Mouse (Mus musculus) embryonic facial prominence, embryonic 15.5 days (tissue): ENCODE results near the gene Ubxn7. TPM values are rescaled to one million over a fixed set of nuclear protein-coding genes. Genes with fewer than 3 reads are reported as not detected.
A peak's percentile ranks its signal among the peaks of the same experiment; 100 is the strongest.

Experiments
- ATAC-seq: fragments of 200-750 bp; cut with Nextera tagmentation; 2 replicates; pipeline ENCODE4 v1.8.0; 2017; ENCODE audit warnings: low read depth, moderate TSS enrichment; ENCODE audit not compliant: insufficient number of reproducible peaks, low FRiP score, low TSS enrichment
- H3K27ac ChIP-seq: fragments of 300-500 bp; sonication (generic); replicated peaks from 2 replicates; pipeline ENCODE4 v1.5.1; 2015; ENCODE audit warnings: mild to moderate bottlenecking, inconsistent platforms
- H3K27me3 ChIP-seq: fragments of 300-500 bp; sonication (generic); 2 replicates; pipeline ENCODE4 v1.6.1; 2015; ENCODE audit warnings: inconsistent platforms
- H3K36me3 ChIP-seq: fragments of 300-500 bp; sonication (generic); 2 replicates; pipeline ENCODE4 v1.6.1; 2015; ENCODE audit warnings: mild to moderate bottlenecking, inconsistent platforms
- H3K4me1 ChIP-seq: fragments of 300-500 bp; sonication (generic); 2 replicates; pipeline ENCODE4 v1.6.1; 2015; ENCODE audit warnings: inconsistent platforms
- H3K4me2 ChIP-seq: fragments of 300-500 bp; sonication (generic); replicated peaks from 2 replicates; pipeline ENCODE4 v1.6.1; 2015; ENCODE audit warnings: mild to moderate bottlenecking, inconsistent platforms
- H3K4me3 ChIP-seq: fragments of 300-500 bp; sonication (generic); replicated peaks from 2 replicates; pipeline ENCODE4 v1.5.1; 2015; ENCODE audit warnings: mild to moderate bottlenecking, inconsistent platforms
- H3K9ac ChIP-seq: fragments of 300-500 bp; sonication (generic); 2 replicates; pipeline ENCODE4 v1.6.1; 2015; ENCODE audit warnings: inconsistent platforms
- H3K9me3 ChIP-seq: fragments of 300-500 bp; sonication (generic); replicated peaks from 2 replicates; pipeline ENCODE4 v1.6.1; 2016; ENCODE audit warnings: inconsistent platforms
- WGBS: fragments of 180-500 bp; shearing (Covaris S2); methylation state at CpG from one replicate; pipeline ENCODE4 v1.1.7; 2015; 5-methylcytosine and 5-hydroxymethylcytosine counted together
- polyA plus RNA-seq: library from polyadenylated mRNA; unstranded; fragments of >200 nt; fragmentation: Nextera tagmentation; extraction: Ambion mirVana; gene quantifications from 2 replicates; pipeline ENCODE4 v1.2.1, GENCODE M21; 2015

Gene Ubxn7
- polyA plus RNA-seq, 1 experiment from 2014 or later: 25.7 TPM

- Histone ChIP-seq H3K36me3 (peaks cover 54% of the 10 kb centered on the region), H3K9me3 (no peaks in the 10 kb centered on the region), H3K27ac (no peak overlapping the region), H3K4me1 (no peaks in the 10 kb centered on the region), H3K4me3 (no peak overlapping the region), H3K9ac (no peak overlapping the region), H3K4me2 (no peak overlapping the region), H3K27me3 (no peaks in the 10 kb centered on the region)
- ATAC-seq: no peak
- 90% methylated on average over 2 of the region's 2 CpGs for WGBS
These were observed 52.8 kb downstream of the Ubxn7 start for GRCm38 (mm10) chr16:32384885-32385284.

- no peak for ATAC-seq
- Histone ChIP-seq H3K27me3 (no peaks in the 10 kb centered on the region), H3K4me1 (no peaks in the 10 kb centered on the region), H3K4me2 (no peak overlapping the region), H3K9ac (no peak overlapping the region), H3K36me3 (peaks cover 46% of the 10 kb centered on the region), H3K4me3 (no peak overlapping the region), H3K9me3 (no peaks in the 10 kb centered on the region), H3K27ac (no peak overlapping the region)
- WGBS: 80% methylated on average over 3 of the region's 3 CpGs
These were observed 54.8 kb downstream of the Ubxn7 start for GRCm38 (mm10) chr16:32386826-32387225.

GRCm38 (mm10) chr16:32389049-32389448 lies 57.0 kb downstream of the Ubxn7 start:
- Histone ChIP-seq H3K4me2 (no peak overlapping the region), H3K27ac (no peak overlapping the region), H3K9me3 (no peaks in the 10 kb centered on the region), H3K4me1 (no peaks in the 10 kb centered on the region), H3K36me3 (peaks cover 36% of the 10 kb centered on the region), H3K27me3 (no peaks in the 10 kb centered on the region), H3K9ac (no peak overlapping the region), H3K4me3 (no peak overlapping the region)
- no peak for ATAC-seq

GRCm38 (mm10) chr16:32389841-32390240 lies 57.8 kb downstream of the Ubxn7 start:
- no peaks in the 10 kb centered on the region for H3K9me3 ChIP-seq
- no peak overlapping the region for H3K27ac ChIP-seq
- no peak overlapping the region for H3K4me2 ChIP-seq
- no peak overlapping the region for H3K9ac ChIP-seq
- peaks cover 32% of the 10 kb centered on the region for H3K36me3 ChIP-seq
- WGBS: 84% methylated on average over 3 of the region's 3 CpGs
- no peak overlapping the region for H3K4me3 ChIP-seq
- H3K4me1 ChIP-seq: no peaks in the 10 kb centered on the region
- no peak for ATAC-seq
- H3K27me3 ChIP-seq: no peaks in the 10 kb centered on the region

GRCm38 (mm10) chr16:32390882-32391281 lies 58.8 kb downstream of the Ubxn7 start:
- no peaks in the 10 kb centered on the region for H3K27me3 ChIP-seq
- H3K4me3 ChIP-seq: no peak overlapping the region
- no peak overlapping the region for H3K4me2 ChIP-seq
- no peaks in the 10 kb centered on the region for H3K9me3 ChIP-seq
- H3K36me3 ChIP-seq: peaks cover 23% of the 10 kb centered on the region
- 96% methylated on average over 3 of the region's 3 CpGs for WGBS
- 0 out of 2 replicates have a peak, but pooled peaks cover under 1% of the 10 kb centered on the region for H3K4me1 ChIP-seq
- no peak overlapping the region for H3K27ac ChIP-seq
- ATAC-seq: no peak
- H3K9ac ChIP-seq: no peak overlapping the region

- WGBS: 57% methylated on average over 6 of the region's 6 CpGs
- Histone ChIP-seq H3K27ac (peak overlapping the region; percentile 23; the same call in 1 of the 2 replicates), H3K4me3 (no peak overlapping the region), H3K4me1 (peaks cover 8% of the 10 kb centered on the region; the same call in 1 of the 2 replicates), H3K36me3 (peaks cover 11% of the 10 kb centered on the region), H3K9me3 (no peaks in the 10 kb centered on the region), H3K4me2 (no peak overlapping the region), H3K9ac (no peak overlapping the region), H3K27me3 (no peaks in the 10 kb centered on the region)
- ATAC-seq: no peak
These were observed 63.9 kb downstream of the Ubxn7 start for GRCm38 (mm10) chr16:32395679-32396540.

GRCm38 (mm10) chr16:32396541-32396835 lies 64.4 kb downstream of the Ubxn7 start:
- Histone ChIP-seq H3K4me2 (no peak overlapping the region), H3K9ac (no peak overlapping the region), H3K4me3 (no peak overlapping the region), H3K27me3 (no peaks in the 10 kb centered on the region), H3K36me3 (peaks cover 9% of the 10 kb centered on the region), H3K9me3 (no peaks in the 10 kb centered on the region), H3K27ac (no peak overlapping the region; the same call in 1 of the 2 replicates), H3K4me1 (peaks cover 8% of the 10 kb centered on the region; the same call in 1 of the 2 replicates)
- ATAC-seq: no peak
- 52% methylated on average over 3 of the region's 3 CpGs for WGBS

GRCm38 (mm10) chr16:32398206-32398605 lies 66.1 kb downstream of the Ubxn7 start:
- H3K36me3 ChIP-seq: peaks cover 5% of the 10 kb centered on the region; the same call in 1 of the 2 replicates
- no peak overlapping the region for H3K4me3 ChIP-seq
- H3K9ac ChIP-seq: no peak overlapping the region
- peaks cover 8% of the 10 kb centered on the region; the same call in 1 of the 2 replicates for H3K4me1 ChIP-seq
- H3K4me2 ChIP-seq: no peak overlapping the region
- 62% methylated on average over 3 of the region's 3 CpGs for WGBS
- H3K27me3 ChIP-seq: no peaks in the 10 kb centered on the region
- no peak overlapping the region for H3K27ac ChIP-seq
- ATAC-seq: no peak
- H3K9me3 ChIP-seq: no peaks in the 10 kb centered on the region

GRCm38 (mm10) chr16:32400267-32400666 lies 68.2 kb downstream of the Ubxn7 start, which contains the start of gene Tm4sf19:
Gene Tm4sf19, plus strand, starts transcription at chr16:32400506.
- no peaks in the 10 kb centered on the region for H3K9me3 ChIP-seq
- H3K27me3 ChIP-seq: no peaks in the 10 kb centered on the region
- no peaks in the 10 kb centered on the region for H3K36me3 ChIP-seq
- H3K27ac ChIP-seq: no peak within 1 kb of the TSS
- no peak within 1 kb of the TSS for H3K4me3 ChIP-seq
- no peak within 1 kb of the TSS for H3K9ac ChIP-seq
- no peak for ATAC-seq
- 84% methylated on average over 7 of the region's 7 CpGs for WGBS
- peaks cover 8% of the 10 kb centered on the region; the same call in 1 of the 2 replicates for H3K4me1 ChIP-seq
- H3K4me2 ChIP-seq: no peak within 1 kb of the TSS

- Histone ChIP-seq H3K36me3 (no peaks in the 10 kb centered on the region), H3K9me3 (no peaks in the 10 kb centered on the region), H3K4me1 (peaks cover 1% of the 10 kb centered on the region; the same call in 1 of the 2 replicates), H3K27me3 (no peaks in the 10 kb centered on the region), H3K27ac (no peak overlapping the region), H3K4me3 (no peak overlapping the region), H3K9ac (no peak overlapping the region), H3K4me2 (no peak overlapping the region)
- WGBS: 62% methylated on average over 9 of the region's 9 CpGs
- ATAC-seq: no peak
These were observed 69.4 kb downstream of the Ubxn7 start for GRCm38 (mm10) chr16:32401335-32401965.

- H3K27me3 ChIP-seq: no peaks in the 10 kb centered on the region
- H3K4me2 ChIP-seq: no peak overlapping the region
- no peak overlapping the region for H3K9ac ChIP-seq
- no peaks in the 10 kb centered on the region for H3K4me1 ChIP-seq
- 79% methylated on average over 3 of the region's 3 CpGs for WGBS
- H3K4me3 ChIP-seq: no peak overlapping the region
- ATAC-seq: no peak
- H3K27ac ChIP-seq: no peak overlapping the region
- H3K36me3 ChIP-seq: no peaks in the 10 kb centered on the region
- no peaks in the 10 kb centered on the region for H3K9me3 ChIP-seq
These were observed 70.8 kb downstream of the Ubxn7 start for GRCm38 (mm10) chr16:32402818-32403217.
